Mouse (Mus musculus) forebrain, embryonic 11.5 days (tissue): ENCODE measurements around the gene Lrrfip2. TPM values are rescaled to one million over a fixed set of nuclear protein-coding genes. Genes with fewer than 3 reads are reported as not detected.
A peak's percentile ranks its signal among the peaks of the same experiment; 100 is the strongest.

Experiments used
- ATAC-seq: fragments of 200-750 bp; cut with Nextera tagmentation; replicated peaks from 2 replicates; pipeline ENCODE4 v1.8.0; 2017; ENCODE audit warnings: moderate TSS enrichment; ENCODE audit not compliant: low FRiP score
- DNase-seq: peaks from one replicate; pipeline ENCODE4 v3.0.0-alpha.2; 2017; ENCODE audit warnings: low spot score
- H3K27ac ChIP-seq: fragments of 300-500 bp; sonication (generic); 2 replicates; pipeline ENCODE4 v1.5.1; 2014; ENCODE audit warnings: low read depth, low read length
- H3K27me3 ChIP-seq: fragments of 300-500 bp; sonication (generic); 2 replicates; pipeline ENCODE4 v1.6.1; 2014; ENCODE audit warnings: mild to moderate bottlenecking, low read length, mixed read lengths; ENCODE audit not compliant: control insufficient read depth, insufficient read depth
- H3K36me3 ChIP-seq: fragments of 300-500 bp; sonication (generic); 2 replicates; pipeline ENCODE4 v1.6.1; 2014; ENCODE audit warnings: mild to moderate bottlenecking, low read length, moderate library complexity, mixed read lengths; ENCODE audit not compliant: control insufficient read depth, insufficient read depth
- H3K4me1 ChIP-seq: fragments of 300-500 bp; sonication (generic); replicated peaks from 2 replicates; pipeline ENCODE4 v1.6.1; 2014; ENCODE audit warnings: low read length, mixed read lengths; ENCODE audit not compliant: control insufficient read depth, insufficient read depth
- H3K4me2 ChIP-seq: fragments of 300-500 bp; sonication (generic); 2 replicates; pipeline ENCODE4 v1.6.1; 2014; ENCODE audit warnings: low read depth, mild to moderate bottlenecking, low read length, moderate library complexity, mixed read lengths; ENCODE audit not compliant: severe bottlenecking
- H3K4me3 ChIP-seq: fragments of 300-500 bp; sonication (generic); 2 replicates; pipeline ENCODE4 v1.5.1; 2014; ENCODE audit warnings: low read depth, low read length
- H3K9ac ChIP-seq: fragments of 300-500 bp; sonication (generic); 2 replicates; pipeline ENCODE4 v1.6.1; 2014; ENCODE audit warnings: low read length
- H3K9me3 ChIP-seq: fragments of 300-500 bp; sonication (generic); 2 replicates; pipeline ENCODE4 v1.6.1; 2016; ENCODE audit warnings: low read length, mixed read lengths; ENCODE audit not compliant: control insufficient read depth
- WGBS: fragments of 180-500 bp; shearing (Covaris S2); extraction: QIAGEN DNeasy Blood & Tissue Kit; methylation state at CpG from one replicate; pipeline ENCODE4 v1.1.7; 2014; 5-methylcytosine and 5-hydroxymethylcytosine counted together
- polyA plus RNA-seq: library from polyadenylated mRNA; unstranded; fragments of >200 nt; fragmentation: Nextera tagmentation; extraction: Ambion mirVana; gene quantifications from 2 replicates; pipeline ENCODE4 v1.2.1, GENCODE M21; 2014

Lrrfip2 gene
- polyA plus RNA-seq, 1 experiment from 2014 or later = 44.3 TPM

- 72% methylated on average over 6 of the region's 6 CpGs for WGBS
These were observed 19.8 kb upstream of the Lrrfip2 start for GRCm38 (mm10) chr9:111097543-111097942.

GRCm38 (mm10) chr9:111100406-111100805, 17.0 kb upstream of the Lrrfip2 start:
- Histone ChIP-seq H3K4me3 (no peak overlapping the region), H3K9ac (no peak overlapping the region), H3K27ac (no peak overlapping the region), H3K4me1 (no peaks in the 10 kb centered on the region), H3K9me3 (no peaks in the 10 kb centered on the region), H3K27me3 (no peaks in the 10 kb centered on the region), H3K36me3 (no peaks in the 10 kb centered on the region), H3K4me2 (no peak overlapping the region)
- 85% methylated on average over 3 of the region's 3 CpGs for WGBS
- DNase-seq (no peak), ATAC-seq (no peak)

More at GRCm38 (mm10) chr9:111097543-111097942, 19.8 kb upstream of the Lrrfip2 start:
- DNase-seq (no peak), ATAC-seq (no peak)
- H3K9ac ChIP-seq = no peak overlapping the region
- no peaks in the 10 kb centered on the region for H3K36me3 ChIP-seq
- no peaks in the 10 kb centered on the region for H3K9me3 ChIP-seq
- H3K4me1 ChIP-seq = no peaks in the 10 kb centered on the region
- H3K27ac ChIP-seq = no peak overlapping the region
- no peak overlapping the region for H3K4me3 ChIP-seq
- no peaks in the 10 kb centered on the region for H3K27me3 ChIP-seq
- H3K4me2 ChIP-seq = no peak overlapping the region

GRCm38 (mm10) chr9:111103293-111103692, 14.1 kb upstream of the Lrrfip2 start:
- 81% methylated on average over 5 of the region's 5 CpGs for WGBS

GRCm38 (mm10) chr9:111103893-111104292, 13.5 kb upstream of the Lrrfip2 start:
- DNase-seq (no peak), ATAC-seq (no peak)
- WGBS = 93% methylated on average over 5 of the region's 5 CpGs
- Histone ChIP-seq H3K36me3 (no peaks in the 10 kb centered on the region), H3K9ac (no peak overlapping the region), H3K4me2 (no peak overlapping the region), H3K27me3 (no peaks in the 10 kb centered on the region), H3K9me3 (no peaks in the 10 kb centered on the region), H3K4me1 (no peaks in the 10 kb centered on the region), H3K27ac (no peak overlapping the region), H3K4me3 (no peak overlapping the region)

More at GRCm38 (mm10) chr9:111103293-111103692, 14.1 kb upstream of the Lrrfip2 start:
- H3K4me3 ChIP-seq = no peak overlapping the region
- no peaks in the 10 kb centered on the region for H3K36me3 ChIP-seq
- H3K4me1 ChIP-seq = no peaks in the 10 kb centered on the region
- no peak overlapping the region for H3K4me2 ChIP-seq
- H3K27ac ChIP-seq = no peak overlapping the region
- H3K9ac ChIP-seq = no peak overlapping the region
- no peaks in the 10 kb centered on the region for H3K27me3 ChIP-seq
- ATAC-seq (no peak), DNase-seq (no peak)
- H3K9me3 ChIP-seq = no peaks in the 10 kb centered on the region

- 78% methylated on average over 3 of the region's 3 CpGs for WGBS
- Histone ChIP-seq H3K4me3 (no peak overlapping the region), H3K27me3 (no peaks in the 10 kb centered on the region), H3K9me3 (no peaks in the 10 kb centered on the region), H3K36me3 (no peaks in the 10 kb centered on the region), H3K27ac (no peak overlapping the region), H3K4me1 (no peaks in the 10 kb centered on the region), H3K9ac (no peak overlapping the region), H3K4me2 (no peak overlapping the region)
- no peak for ATAC-seq
- no peak for DNase-seq
These were observed 9.5 kb upstream of the Lrrfip2 start for GRCm38 (mm10) chr9:111107863-111108262.

GRCm38 (mm10) chr9:111117794-111118251, 431 bp downstream of the Lrrfip2 start:
- no peaks in the 10 kb centered on the region for H3K9me3 ChIP-seq
- 0% methylated on average over 49 of the region's 56 CpGs for WGBS
- ATAC-seq = peak; percentile 97

GRCm38 (mm10) chr9:111118252-111118890, 979 bp downstream of the Lrrfip2 start:
- Histone ChIP-seq H3K36me3 (no peaks in the 10 kb centered on the region), H3K27me3 (no peaks in the 10 kb centered on the region), H3K4me1 (0 out of 2 replicates have a peak, but pooled peaks cover 8% of the 10 kb centered on the region), H3K9me3 (no peaks in the 10 kb centered on the region), H3K4me2 (peak overlapping the region; percentile 82), H3K4me3 (peak overlapping the region; percentile 78), H3K27ac (peak overlapping the region; percentile 74), H3K9ac (peak overlapping the region; percentile 89)
- DNase-seq = peak; percentile 73
- under 1% methylated on average over 33 of the region's 52 CpGs for WGBS
- peak; percentile 86 for ATAC-seq

More at GRCm38 (mm10) chr9:111117794-111118251, 431 bp downstream of the Lrrfip2 start:
- Histone ChIP-seq H3K27ac (peak overlapping the region; percentile 74), H3K9ac (peak overlapping the region; percentile 89), H3K36me3 (no peaks in the 10 kb centered on the region), H3K4me3 (peak overlapping the region; percentile 78), H3K4me1 (0 out of 2 replicates have a peak, but pooled peaks cover 8% of the 10 kb centered on the region), H3K4me2 (peak overlapping the region; percentile 82), H3K27me3 (no peaks in the 10 kb centered on the region)
- DNase-seq = peak; percentile 91

- H3K4me3 ChIP-seq = peak overlapping the region; percentile 78
- no peaks in the 10 kb centered on the region for H3K9me3 ChIP-seq
- no peaks in the 10 kb centered on the region for H3K27me3 ChIP-seq
- H3K4me2 ChIP-seq = peak overlapping the region; percentile 82
- ATAC-seq = no peak
- DNase-seq = no peak
- H3K27ac ChIP-seq = peak overlapping the region; percentile 74
- 0 out of 2 replicates have a peak, but pooled peaks cover 8% of the 10 kb centered on the region for H3K4me1 ChIP-seq
- H3K36me3 ChIP-seq = no peaks in the 10 kb centered on the region
- peak overlapping the region; percentile 89 for H3K9ac ChIP-seq
- 16% methylated on average over 17 of the region's 17 CpGs for WGBS
These were observed 1.6 kb downstream of the Lrrfip2 start for GRCm38 (mm10) chr9:111118891-111119441.
